Mouse (Mus musculus): ENCODE results near the gene Arpc4. TPM values are rescaled to one million over a fixed set of nuclear protein-coding genes. Genes with fewer than 3 reads are reported as not detected.

The Arpc4 gene
- total and polyA plus RNA-seq, 2 experiments from 2014 or later, result 178 to 475 TPM

DNA sequence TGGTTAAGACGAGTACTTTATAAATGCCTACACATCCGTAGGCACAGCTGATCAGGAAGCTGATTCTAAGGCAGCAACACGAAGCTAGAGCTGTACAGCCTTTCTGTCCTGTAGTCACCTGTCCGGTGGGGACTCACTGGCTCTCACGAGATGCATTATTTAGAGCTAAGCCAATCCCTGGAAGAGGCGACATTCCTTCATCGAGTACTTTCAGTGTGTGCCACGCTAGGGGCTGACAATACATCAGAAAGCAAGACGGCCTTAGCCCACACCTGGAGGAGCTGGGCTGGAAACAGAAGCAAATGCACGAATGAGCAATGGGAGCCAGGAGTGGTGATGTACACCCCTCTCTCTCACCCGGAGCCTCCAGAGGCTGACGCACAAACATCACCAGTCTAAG lies 59.2 kb downstream of the Arpc4 start:
- WGBS, result 77% methylated on average over 12 of the region's 12 CpGs
- TF ChIP-seq CTCF (IDR thresholded peaks at IDR 0.05; ENCODE audit: low read depth), result no peak
- H3K9ac ChIP-seq (replicated peaks; ENCODE audit: low read length), result no peak overlapping the region
- H3K4me2 ChIP-seq (ENCODE audit: low read depth, low read length), result no peak overlapping the region
- no peaks in the 10 kb centered on the region for H3K9me3 ChIP-seq (ENCODE audit: low read length)
- H3K4me3 ChIP-seq (ENCODE audit: low read length), result no peak overlapping the region
- no peaks in the 10 kb centered on the region for H3K36me3 ChIP-seq (ENCODE audit: insufficient read depth, low read length)
- no peak for ATAC-seq
- no peak overlapping the region for H3K27ac ChIP-seq
- H3K4me1 ChIP-seq (ENCODE audit: insufficient read depth, low read length), result no peaks in the 10 kb centered on the region
- H3K27me3 ChIP-seq (ENCODE audit: insufficient read depth, low read length), result no peaks in the 10 kb centered on the region
- no peak for DNase-seq (ENCODE audit: low spot score)

DNA sequence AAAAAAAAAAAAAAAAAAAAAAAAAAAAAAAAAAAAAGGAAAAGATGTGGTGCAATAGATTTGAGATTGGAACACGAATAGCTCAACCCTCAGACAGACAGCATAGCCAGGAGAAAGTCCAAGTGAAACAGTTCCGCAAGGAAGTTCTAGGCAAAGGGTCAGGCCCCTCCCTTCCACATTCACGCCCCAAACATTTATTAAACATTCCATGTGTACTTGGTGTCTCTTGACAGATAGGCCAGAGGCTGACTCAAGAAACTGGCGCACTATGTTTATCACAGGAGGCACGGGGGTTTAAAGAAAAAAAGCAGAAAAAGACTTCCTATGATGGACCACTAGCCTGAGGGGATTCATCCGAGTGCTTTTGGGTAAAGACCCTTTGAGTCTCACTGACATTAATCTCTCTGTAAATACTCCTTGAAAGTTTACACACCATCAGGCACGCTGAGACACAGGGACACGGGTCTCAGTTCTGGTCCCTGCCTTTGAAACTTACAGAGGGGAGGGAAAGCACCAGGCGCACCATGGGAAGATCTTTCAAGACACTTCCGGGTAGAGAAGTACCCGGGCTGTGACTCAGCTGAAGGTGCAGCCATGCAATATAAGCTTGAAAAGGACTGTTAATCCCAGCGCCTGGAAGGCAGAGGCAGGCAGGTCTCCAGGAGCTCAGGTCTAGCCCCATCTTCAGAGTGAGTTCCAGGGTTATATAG lies 61.0 kb downstream of the Arpc4 start:
- Histone ChIP-seq H3K4me2 (ENCODE audit: low read depth, low read length) (no peak overlapping the region), H3K9ac (replicated peaks; ENCODE audit: low read length) (no peak overlapping the region), H3K27me3 (ENCODE audit: insufficient read depth, low read length) (no peaks in the 10 kb centered on the region), H3K4me3 (ENCODE audit: low read length) (no peak overlapping the region), H3K4me1 (ENCODE audit: insufficient read depth, low read length) (0 out of 2 replicates have a peak, but pooled peaks cover 3% of the 10 kb centered on the region), H3K36me3 (ENCODE audit: insufficient read depth, low read length) (no peaks in the 10 kb centered on the region), H3K9me3 (ENCODE audit: low read length) (no peaks in the 10 kb centered on the region), H3K27ac (no peak overlapping the region)
- DNase-seq (ENCODE audit: low spot score) (no peak), ATAC-seq (no peak)
- TF ChIP-seq CTCF (IDR thresholded peaks at IDR 0.05; ENCODE audit: low read depth), result no peak
- 64% methylated on average over 12 of the region's 12 CpGs for WGBS

Small RNAs within 50 kb of the gene (microRNA-seq; reads per million reads assigned to microRNA genes)
- 0 reads per million in 2 experiments for gene Gm24387

Other genes with a start within 250 kb of the Arpc4 start
- 64.9 and 72.9 TPM in 2 replicates for gene Lhfpl4, start 182.7 kb upstream of the Arpc4 start, total RNA-seq (2014; rRNA removed)
- 50.9 and 56.0 TPM in 2 replicates for gene Lhfpl4, start 182.7 kb upstream of the Arpc4 start, polyA plus RNA-seq (2015; fragmentation: Nextera tagmentation; extraction: Ambion mirVana)
- 48.9 and 49.8 TPM in 2 replicates for gene Mtmr14, start 140.3 kb upstream of the Arpc4 start, total RNA-seq (2014; rRNA removed)
- 29.1 and 34.8 TPM in 2 replicates for gene Mtmr14, start 140.3 kb upstream of the Arpc4 start, polyA plus RNA-seq (2015; fragmentation: Nextera tagmentation; extraction: Ambion mirVana)
- gene Cpne9, start 95.8 kb upstream of the Arpc4 start, total RNA-seq (2014; rRNA removed), result 4.2 and 16.9 TPM in 2 replicates
- 16.1 and 18.6 TPM in 2 replicates for gene Cpne9, start 95.8 kb upstream of the Arpc4 start, polyA plus RNA-seq (2015; fragmentation: Nextera tagmentation; extraction: Ambion mirVana)
- gene Brpf1, start 71.0 kb upstream of the Arpc4 start, total RNA-seq (2014; rRNA removed), result 34.4 and 34.6 TPM in 2 replicates
- gene Brpf1, start 71.0 kb upstream of the Arpc4 start, polyA plus RNA-seq (2015; fragmentation: Nextera tagmentation; extraction: Ambion mirVana), result 12.3 and 12.8 TPM in 2 replicates
- gene Ogg1, start 51.1 kb upstream of the Arpc4 start, total RNA-seq (2014; rRNA removed), result 14.6 and 17.9 TPM in 2 replicates
- gene Ogg1, start 51.1 kb upstream of the Arpc4 start, polyA plus RNA-seq (2015; fragmentation: Nextera tagmentation; extraction: Ambion mirVana), result 8.6 and 8.9 TPM in 2 replicates
- 96.5 and 105 TPM in 2 replicates for gene Camk1, start 34.1 kb upstream of the Arpc4 start, total RNA-seq (2014; rRNA removed)
- 109 and 111 TPM in 2 replicates for gene Camk1, start 34.1 kb upstream of the Arpc4 start, polyA plus RNA-seq (2015; fragmentation: Nextera tagmentation; extraction: Ambion mirVana)
- 26.2 and 33.1 TPM in 2 replicates for gene Tada3, start 232 bp upstream of the Arpc4 start, total RNA-seq (2014; rRNA removed)
- gene Tada3, start 232 bp upstream of the Arpc4 start, polyA plus RNA-seq (2015; fragmentation: Nextera tagmentation; extraction: Ambion mirVana), result 57.5 and 61.8 TPM in 2 replicates
- gene Ttll3, start 11.1 kb downstream of the Arpc4 start, total RNA-seq (2014; rRNA removed), result 11.9 and 13.1 TPM in 2 replicates
- gene Ttll3, start 11.1 kb downstream of the Arpc4 start, polyA plus RNA-seq (2015; fragmentation: Nextera tagmentation; extraction: Ambion mirVana), result 10.3 and 11.6 TPM in 2 replicates
- 20.8 and 23.6 TPM in 2 replicates for gene Rpusd3, start 41.2 kb downstream of the Arpc4 start, total RNA-seq (2014; rRNA removed)
- 24.2 and 27.3 TPM in 2 replicates for gene Rpusd3, start 41.2 kb downstream of the Arpc4 start, polyA plus RNA-seq (2015; fragmentation: Nextera tagmentation; extraction: Ambion mirVana)
- gene Cidec, start 57.6 kb downstream of the Arpc4 start, total RNA-seq (2014; rRNA removed), result not detected in 2 replicates
- not detected in 2 replicates for gene Cidec, start 57.6 kb downstream of the Arpc4 start, polyA plus RNA-seq (2015; fragmentation: Nextera tagmentation; extraction: Ambion mirVana)
- gene Jagn1, start 64.5 kb downstream of the Arpc4 start, total RNA-seq (2014; rRNA removed), result 48.6 and 57.9 TPM in 2 replicates
- 80.2 and 82.3 TPM in 2 replicates for gene Jagn1, start 64.5 kb downstream of the Arpc4 start, polyA plus RNA-seq (2015; fragmentation: Nextera tagmentation; extraction: Ambion mirVana)
- 0.10 TPM in 1 of 2 replicates, not detected in the other for gene Il17re, start 80.4 kb downstream of the Arpc4 start, total RNA-seq (2014; rRNA removed)
- gene Il17re, start 80.4 kb downstream of the Arpc4 start, polyA plus RNA-seq (2015; fragmentation: Nextera tagmentation; extraction: Ambion mirVana), result 0.48 and 0.75 TPM in 2 replicates
- 7.3 and 9.0 TPM in 2 replicates for gene Il17rc, start 93.3 kb downstream of the Arpc4 start, total RNA-seq (2014; rRNA removed)
- 5.2 and 7.0 TPM in 2 replicates for gene Il17rc, start 93.3 kb downstream of the Arpc4 start, polyA plus RNA-seq (2015; fragmentation: Nextera tagmentation; extraction: Ambion mirVana)
- 41.6 and 51.1 TPM in 2 replicates for gene Creld1, start 105.2 kb downstream of the Arpc4 start, total RNA-seq (2014; rRNA removed)
- 60.2 and 65.0 TPM in 2 replicates for gene Creld1, start 105.2 kb downstream of the Arpc4 start, polyA plus RNA-seq (2015; fragmentation: Nextera tagmentation; extraction: Ambion mirVana)
- 40.4 and 41.7 TPM in 2 replicates for gene Prrt3, start 123.8 kb downstream of the Arpc4 start, total RNA-seq (2014; rRNA removed)
- gene Prrt3, start 123.8 kb downstream of the Arpc4 start, polyA plus RNA-seq (2015; fragmentation: Nextera tagmentation; extraction: Ambion mirVana), result 15.7 and 15.8 TPM in 2 replicates
- gene Emc3, start 153.5 kb downstream of the Arpc4 start, total RNA-seq (2014; rRNA removed), result 81.0 and 86.8 TPM in 2 replicates
- 120 and 124 TPM in 2 replicates for gene Emc3, start 153.5 kb downstream of the Arpc4 start, polyA plus RNA-seq (2015; fragmentation: Nextera tagmentation; extraction: Ambion mirVana)
- 3.8 and 4.5 TPM in 2 replicates for gene Fancd2, start 153.6 kb downstream of the Arpc4 start, total RNA-seq (2014; rRNA removed)
- gene Fancd2, start 153.6 kb downstream of the Arpc4 start, polyA plus RNA-seq (2015; fragmentation: Nextera tagmentation; extraction: Ambion mirVana), result 2.1 and 2.7 TPM in 2 replicates
- 0.54 TPM in 1 of 2 replicates, not detected in the other for gene Fancd2os, start 222.6 kb downstream of the Arpc4 start, total RNA-seq (2014; rRNA removed)
- gene Fancd2os, start 222.6 kb downstream of the Arpc4 start, polyA plus RNA-seq (2015; fragmentation: Nextera tagmentation; extraction: Ambion mirVana), result not detected in 2 replicates
- 179 and 211 TPM in 2 replicates for gene Brk1, start 226.7 kb downstream of the Arpc4 start, total RNA-seq (2014; rRNA removed)
- 295 TPM in 2 replicates for gene Brk1, start 226.7 kb downstream of the Arpc4 start, polyA plus RNA-seq (2015; fragmentation: Nextera tagmentation; extraction: Ambion mirVana)
- gene Vhl, start 245.8 kb downstream of the Arpc4 start, total RNA-seq (2014; rRNA removed), result 95.7 and 95.9 TPM in 2 replicates
- gene Vhl, start 245.8 kb downstream of the Arpc4 start, polyA plus RNA-seq (2015; fragmentation: Nextera tagmentation; extraction: Ambion mirVana), result 65.4 and 66.8 TPM in 2 replicates

All from hindbrain, postnatal 0 days (tissue).